Mouse (Mus musculus): ENCODE data around the gene Suv39h1.
A peak's percentile ranks its signal among the peaks of the same experiment; 100 is the strongest.
"Not testable (repeated sequence)": the region's sequence is repeated elsewhere in the genome, so short reads cannot be mapped to it uniquely, and the experiment has no call there.

Suv39h1 gene

DNA sequence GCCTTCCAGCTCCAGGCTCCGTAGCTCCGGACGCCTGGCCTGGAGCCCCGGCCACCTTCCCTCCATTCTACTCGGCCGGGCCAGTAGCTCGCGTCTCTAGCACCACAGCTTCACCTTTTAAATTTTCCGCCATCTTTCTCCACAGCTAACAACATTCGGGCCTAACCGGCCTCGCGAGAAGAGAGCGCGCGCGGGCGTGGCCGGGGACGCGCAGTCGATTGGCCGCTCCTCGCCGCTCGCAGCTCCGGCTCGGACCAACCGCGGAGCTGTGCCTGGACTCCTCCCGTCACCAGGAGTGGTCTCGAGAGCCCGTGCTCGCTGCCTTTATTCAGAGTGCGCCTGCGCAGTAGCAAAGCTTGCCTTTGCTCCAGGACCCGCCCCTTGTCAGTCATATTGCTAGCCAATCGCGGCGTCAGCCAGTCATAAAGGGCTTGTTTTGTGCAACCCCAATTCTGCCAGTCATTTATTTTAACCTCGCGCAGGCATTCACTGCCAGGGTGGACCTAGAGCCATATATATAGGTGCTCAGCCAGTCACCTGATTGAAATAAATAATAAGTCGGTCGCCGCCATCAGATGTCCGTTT is at the start of gene Suv39h1:
TSS of gene Suv39h1 (minus strand) at position 331 of the 585 bp plus-strand sequence.
- peak; percentile 87 for DNase-seq (ENCODE audit: low read depth, low spot score)

DNA sequence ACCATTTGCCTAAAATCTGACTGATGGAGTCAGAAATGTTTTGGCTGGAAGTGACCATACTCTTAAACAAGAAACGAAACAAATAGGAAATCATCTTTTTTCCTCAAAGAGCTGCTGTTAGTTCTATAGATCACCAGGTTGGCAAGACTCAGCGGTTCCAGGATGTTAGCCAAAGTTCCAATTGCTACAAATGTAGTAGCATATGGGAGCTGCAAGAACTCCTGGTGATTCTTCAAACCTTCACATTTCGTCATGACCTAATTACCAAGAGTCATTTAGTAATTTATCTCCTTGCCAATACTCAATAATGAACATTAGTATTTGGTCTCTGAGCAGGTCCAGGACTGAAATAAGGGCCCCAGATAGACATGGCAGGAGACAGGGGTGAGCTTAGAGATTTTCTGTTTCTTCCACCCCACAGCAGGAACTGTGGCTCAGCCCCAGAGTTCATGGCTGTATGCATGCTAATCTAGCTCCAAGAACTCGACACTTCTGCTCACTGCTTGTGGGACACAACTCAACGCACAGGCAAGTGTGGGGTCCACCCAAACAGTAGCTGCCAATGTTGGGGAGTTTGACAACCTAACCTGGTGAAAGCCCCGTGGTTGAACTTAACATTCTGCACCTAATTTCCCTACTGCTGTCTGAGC is 49.4 kb upstream of the Suv39h1 start:
- no peak for DNase-seq (ENCODE audit: low read depth, low spot score)

DNA sequence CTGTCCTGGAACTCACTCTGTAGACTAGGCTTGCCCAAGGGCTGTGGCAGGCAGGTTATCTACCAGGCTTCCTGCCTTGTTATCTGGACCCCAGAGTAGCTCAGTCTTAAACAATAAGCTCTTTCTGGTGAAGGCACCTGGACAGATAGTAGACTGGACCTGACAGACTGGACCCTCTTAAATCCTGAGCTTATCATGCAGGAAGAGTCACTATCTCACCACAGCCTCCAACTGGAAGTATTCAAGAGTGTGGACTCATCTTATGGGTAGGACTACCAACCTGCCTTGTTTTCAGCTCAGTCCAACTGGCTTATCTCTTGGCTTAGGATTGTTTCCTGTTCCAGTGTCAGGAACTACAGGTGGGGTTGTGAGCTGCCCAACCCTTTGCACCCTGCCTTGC is 42.7 kb upstream of the Suv39h1 start:
- DNase-seq (ENCODE audit: low read depth, low spot score): no peak

DNA sequence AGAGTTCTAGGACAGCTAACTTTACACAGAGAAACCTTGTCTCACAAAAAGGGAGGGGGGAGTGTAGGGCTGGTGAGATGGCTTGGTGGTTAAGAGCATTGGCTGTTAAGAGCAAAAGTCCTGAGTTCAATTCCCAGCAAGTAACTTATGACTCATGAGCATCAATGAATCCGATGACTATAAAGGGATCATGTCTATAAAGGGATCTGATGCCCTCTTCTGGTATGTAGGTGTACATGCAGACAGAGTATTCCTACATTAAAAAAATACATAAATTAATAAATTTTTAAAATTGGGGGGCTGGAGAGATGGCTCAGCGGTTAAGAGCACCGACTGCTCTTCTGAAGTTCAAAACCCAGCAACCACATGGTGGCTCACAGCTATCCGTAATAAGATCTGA is 40.7 kb upstream of the Suv39h1 start:
- no peak for DNase-seq (ENCODE audit: low read depth, low spot score)

DNA sequence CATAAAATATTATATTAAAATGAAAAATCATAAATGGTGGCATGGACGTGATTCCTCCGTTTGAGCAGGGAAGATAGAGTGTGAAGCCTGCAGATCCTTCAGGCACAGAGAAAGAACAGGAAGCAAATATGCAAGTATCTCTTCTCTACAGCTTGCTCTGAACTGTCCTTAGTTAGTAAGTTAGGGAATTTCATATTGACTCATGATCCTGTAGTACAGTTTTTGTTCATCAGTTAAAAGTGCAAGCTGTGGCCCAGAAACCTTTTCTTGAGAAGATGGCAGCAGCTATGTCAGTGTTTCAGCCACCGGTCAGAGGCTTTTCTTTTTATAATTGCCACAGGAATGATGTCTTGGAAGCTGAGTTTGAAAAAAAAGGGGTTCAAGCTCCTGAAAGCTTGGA is 30.5 kb upstream of the Suv39h1 start:
- DNase-seq (ENCODE audit: low read depth, low spot score): no peak

DNA sequence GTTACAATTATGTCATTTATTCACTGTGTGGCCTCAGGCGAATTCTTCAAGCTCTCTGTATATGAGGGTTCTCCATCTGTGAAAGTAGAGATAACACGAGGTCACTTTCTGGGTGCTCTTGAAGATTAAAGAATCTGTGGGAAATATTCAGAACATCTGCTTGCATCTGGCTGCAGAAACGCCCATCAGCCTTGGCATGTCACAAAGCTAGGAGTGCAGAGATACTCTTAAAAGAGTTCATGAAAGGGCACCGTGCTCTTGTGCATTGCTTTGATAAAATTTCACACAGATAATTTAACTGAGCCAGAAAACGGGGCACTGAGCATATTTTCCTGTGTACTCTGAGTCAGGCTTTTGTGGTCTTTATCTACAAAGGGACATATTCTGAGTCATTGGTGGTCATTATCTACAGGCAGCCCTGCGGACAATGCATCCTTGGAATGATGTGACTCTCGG is 27.7 kb upstream of the Suv39h1 start:
- DNase-seq (ENCODE audit: low read depth, low spot score): no peak

DNA sequence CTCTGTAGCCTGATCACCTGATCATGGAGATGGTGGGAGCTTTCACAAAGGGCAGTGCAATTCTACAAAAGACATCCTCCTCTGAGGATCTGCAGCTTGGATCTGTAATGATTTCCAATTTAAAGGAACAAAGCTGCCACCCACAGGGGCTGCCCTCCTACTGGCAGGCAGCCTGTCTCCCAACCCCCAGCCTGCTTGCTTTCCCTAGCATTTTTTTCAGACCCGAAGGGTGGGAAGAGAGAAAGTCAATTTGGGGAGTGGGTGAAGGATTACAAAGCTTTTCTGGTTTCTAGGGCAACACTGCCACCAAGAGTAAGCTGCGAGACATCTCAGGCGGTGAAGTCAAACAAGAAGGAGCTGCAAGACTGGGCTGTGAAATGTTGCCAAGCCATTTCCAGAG is 26.5 kb upstream of the Suv39h1 start:
- DNase-seq (ENCODE audit: low read depth, low spot score): peak; percentile 77

DNA sequence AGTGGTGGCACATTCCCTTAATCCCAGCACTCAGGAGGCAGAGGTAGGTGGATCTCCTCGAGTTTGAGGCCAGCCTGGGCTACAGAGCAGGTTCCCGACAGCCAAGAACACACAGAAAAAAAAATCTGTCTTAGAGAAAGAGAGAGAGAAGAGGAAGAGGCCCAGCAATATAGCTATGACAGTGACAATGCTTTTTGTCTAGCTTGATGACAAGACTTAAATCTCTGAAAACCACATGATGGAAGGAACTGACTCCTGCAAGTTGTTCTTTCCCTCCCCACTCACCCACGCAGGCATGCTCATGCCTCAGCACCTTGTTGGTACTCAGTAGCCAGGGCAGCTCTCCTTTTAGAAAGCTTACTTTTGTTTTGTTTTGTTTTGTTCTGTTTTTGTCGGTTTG is 24.9 kb upstream of the Suv39h1 start:
- DNase-seq (ENCODE audit: low read depth, low spot score): no peak

DNA sequence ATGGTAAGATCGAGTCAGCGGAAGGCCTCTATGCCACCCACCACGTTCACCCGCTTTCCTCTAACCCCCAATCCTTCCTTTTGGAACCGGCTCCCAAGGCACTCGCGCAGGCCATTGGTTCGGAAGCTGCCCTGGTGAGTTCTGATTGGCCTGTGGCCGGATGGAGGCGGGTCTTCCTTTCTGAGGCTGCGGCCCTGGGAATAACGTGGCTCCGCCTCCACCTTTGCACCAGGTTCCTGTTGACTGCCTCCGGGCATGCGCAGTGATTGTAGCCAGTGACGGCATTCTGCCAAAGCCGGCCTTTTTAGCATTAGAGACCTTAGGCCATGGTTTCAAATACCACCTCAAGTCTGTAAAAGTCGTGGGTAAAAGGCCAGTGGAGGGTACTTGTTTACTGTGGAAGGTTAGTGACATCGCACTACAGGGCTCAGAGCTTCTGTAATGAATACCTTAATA is 22.3 kb upstream of the Suv39h1 start:
- DNase-seq (ENCODE audit: low read depth, low spot score): peak; percentile 91

DNA sequence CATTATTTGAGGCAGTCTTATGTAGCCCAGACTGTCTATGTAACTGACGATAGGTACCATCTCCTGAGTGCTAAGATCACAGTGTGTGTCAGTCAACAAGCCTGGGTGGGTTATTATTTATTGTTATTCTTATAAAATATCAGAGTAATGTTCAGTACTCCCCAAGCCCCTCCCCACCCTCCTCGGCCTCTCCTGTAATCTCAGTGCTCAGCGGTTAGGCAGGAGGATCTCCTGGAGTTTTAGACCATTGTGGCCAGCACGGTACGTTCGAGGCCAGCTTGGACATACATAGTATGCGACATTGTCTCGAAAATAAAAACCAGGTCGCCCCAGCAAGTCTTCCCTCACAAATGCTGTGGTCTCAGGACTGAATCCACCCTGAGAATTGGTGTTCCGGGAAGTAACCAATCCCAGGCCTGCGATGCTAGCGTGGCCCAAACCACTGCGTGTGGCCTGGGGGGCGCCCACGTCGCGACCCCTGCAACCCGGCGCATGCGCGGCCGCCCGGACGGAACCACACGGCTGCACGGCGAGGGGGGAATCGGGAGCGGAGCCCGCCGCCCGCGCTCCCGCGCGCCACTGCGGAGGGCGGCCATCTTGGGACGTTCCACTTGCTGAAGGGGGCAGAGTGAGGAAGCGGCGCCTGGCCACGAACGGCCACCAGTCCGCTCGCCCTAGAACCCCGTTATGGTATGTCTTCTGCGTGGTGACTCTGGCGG is 21.7 kb upstream of the Suv39h1 start:
- not testable (repeated sequence) for DNase-seq (ENCODE audit: low read depth, low spot score)

DNA sequence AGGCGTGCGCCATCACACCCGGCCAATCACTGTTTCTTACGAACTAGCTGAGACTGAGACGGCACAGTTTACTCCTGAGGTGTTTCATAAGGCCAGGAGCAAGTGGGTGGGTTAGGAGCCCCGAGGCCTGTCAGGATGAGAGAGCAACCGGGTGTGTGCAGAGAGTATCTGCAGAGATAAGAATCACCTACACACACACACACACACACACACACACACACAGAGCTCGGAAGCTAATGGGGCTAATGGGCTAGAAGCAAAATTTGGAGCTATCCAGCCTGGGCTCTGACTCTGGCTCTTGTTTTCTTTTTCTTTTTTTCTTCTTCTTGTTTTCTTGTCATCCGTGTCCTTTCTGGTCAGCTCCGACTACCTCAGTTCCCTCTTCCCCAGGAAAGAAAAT is 21.0 kb upstream of the Suv39h1 start:
- no peak for DNase-seq (ENCODE audit: low read depth, low spot score)

DNA sequence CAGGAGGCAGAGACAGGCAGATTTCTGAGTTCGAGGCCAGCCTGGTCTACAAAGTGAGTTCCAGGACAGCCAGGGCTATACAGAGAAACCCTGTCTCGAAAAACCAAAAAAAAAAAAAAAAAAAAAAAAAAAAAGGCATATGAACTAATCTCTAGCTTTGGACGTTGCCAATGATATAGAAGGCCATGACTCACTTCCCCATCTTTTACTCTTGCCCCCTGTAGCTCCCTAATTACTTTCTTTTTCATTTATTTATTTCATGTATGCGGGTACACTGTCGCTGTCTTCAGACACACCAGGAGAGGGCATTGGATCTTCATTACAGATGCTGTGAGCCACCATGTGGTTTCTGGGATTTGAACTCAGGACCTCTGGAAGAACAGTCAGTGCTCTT is 16.4 kb upstream of the Suv39h1 start:
- DNase-seq (ENCODE audit: low read depth, low spot score): not testable (repeated sequence)

DNA sequence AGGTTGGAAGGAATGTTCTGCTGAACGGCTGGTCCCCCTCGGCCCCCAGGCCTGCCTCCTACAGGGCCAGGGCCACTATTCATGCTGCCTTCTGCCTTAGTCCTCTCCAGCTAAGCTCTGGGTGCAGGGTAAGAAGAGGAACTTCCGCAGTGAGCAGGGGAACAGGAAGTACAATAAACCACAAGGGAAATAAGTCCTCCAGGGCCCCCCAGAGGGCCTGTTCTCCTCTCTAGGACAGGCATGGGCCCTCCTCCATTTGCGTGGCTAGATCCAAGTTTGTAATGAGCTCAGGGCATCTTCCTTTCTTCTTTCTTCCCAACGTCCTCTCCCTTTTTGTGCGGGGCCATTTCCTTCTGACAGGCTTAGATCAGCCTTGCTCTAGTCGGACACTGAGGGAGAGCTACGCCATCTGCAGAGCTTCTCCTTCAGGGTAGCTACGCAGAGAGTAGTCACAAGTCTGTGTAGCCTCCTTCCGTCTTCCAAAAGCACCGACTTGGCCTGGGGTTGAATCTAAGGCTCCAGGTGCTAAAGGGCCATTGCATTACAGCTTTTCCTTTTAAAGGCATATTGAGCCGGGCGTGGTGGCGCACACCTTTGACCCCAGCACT is 15.9 kb upstream of the Suv39h1 start, which contains the start of gene Was:
TSS of gene Was (minus strand) at position 153 of the 608 bp plus-strand sequence.
- no peak for DNase-seq (ENCODE audit: low read depth, low spot score)

DNA sequence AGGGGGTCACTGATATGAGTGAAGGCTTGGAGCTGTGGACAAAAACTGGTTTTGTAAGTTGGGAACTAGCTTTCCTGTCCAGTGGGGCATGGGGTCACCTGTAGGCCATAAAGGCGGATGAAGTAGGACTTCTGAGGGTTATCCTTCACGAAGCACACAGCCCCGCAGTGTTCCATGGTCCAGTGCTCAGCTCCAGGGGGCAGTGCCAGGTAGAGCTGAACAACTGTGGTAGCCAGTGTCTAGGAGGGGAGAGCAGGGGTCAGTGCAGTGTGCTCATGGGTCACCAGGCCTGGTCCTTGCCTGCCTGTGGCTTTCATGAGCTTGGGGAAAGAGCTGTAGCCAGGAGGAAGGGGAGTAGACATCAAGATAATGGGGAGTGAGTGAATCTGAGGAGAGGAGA is 15.2 kb upstream of the Suv39h1 start:
- DNase-seq (ENCODE audit: low read depth, low spot score): no peak

DNA sequence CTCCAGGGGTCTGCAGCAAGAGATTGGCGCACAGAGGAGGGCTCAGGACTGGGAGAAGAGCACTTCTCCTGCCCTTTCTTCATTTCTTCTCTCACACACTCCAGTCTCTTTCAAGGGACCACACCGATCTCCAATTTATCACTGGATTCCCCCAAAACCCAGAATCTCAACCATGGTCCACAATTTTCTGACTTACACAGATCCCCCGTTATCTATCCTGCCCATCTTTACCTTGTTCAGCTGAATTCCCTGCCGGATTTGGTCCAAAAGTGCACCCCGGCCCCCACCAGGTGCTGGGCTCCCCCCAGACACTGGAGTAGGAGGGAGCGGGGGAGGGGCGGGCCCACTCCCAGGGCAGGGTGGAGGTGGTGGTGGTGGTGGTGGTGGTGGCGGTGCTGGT is 11.1 kb upstream of the Suv39h1 start:
- DNase-seq (ENCODE audit: low read depth, low spot score): no peak

DNA sequence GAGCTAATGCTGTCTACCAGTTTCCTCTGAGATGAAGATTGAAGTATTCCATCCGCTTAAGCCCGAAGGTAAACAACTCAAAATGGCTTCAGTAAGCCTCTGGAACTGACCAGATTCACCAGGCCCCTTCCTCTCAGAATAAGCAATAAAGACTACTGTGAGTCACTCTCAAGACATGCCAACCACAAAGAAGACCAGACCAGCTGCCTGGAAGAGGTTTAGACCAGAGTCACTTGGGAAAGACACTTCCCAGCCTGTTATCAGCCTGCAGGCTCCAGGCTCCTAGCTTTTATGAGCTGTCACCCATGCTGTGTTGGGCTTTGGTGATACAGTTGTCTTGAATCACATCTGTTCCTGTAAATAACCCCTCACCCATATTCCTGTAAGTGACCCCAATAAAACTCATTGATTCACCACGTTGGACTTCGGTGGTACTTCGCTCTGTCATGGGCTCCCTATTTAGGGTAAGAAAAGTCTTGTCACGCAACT is 10.3 kb upstream of the Suv39h1 start:
- no peak for DNase-seq (ENCODE audit: low read depth, low spot score)

DNA sequence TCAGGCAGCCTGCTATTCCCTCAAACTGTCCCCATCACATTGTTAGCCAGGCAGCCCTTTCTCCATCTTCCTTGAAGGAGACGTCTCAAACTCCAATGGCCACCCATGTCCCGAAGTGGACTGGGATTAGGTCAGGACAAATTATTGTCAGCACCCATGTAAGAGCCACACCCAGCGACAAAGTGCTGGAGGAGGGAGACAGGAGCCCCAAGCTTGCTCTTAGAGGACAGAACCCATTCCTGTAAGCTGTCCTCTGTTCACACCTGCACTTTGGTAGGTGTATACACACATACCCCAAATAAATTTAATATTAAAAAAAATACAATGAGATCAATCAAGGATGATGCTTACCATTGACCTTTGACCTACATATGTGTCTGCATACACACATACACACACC is 544 bp upstream of the Suv39h1 start:
- no peak for DNase-seq (ENCODE audit: low read depth, low spot score)

DNA sequence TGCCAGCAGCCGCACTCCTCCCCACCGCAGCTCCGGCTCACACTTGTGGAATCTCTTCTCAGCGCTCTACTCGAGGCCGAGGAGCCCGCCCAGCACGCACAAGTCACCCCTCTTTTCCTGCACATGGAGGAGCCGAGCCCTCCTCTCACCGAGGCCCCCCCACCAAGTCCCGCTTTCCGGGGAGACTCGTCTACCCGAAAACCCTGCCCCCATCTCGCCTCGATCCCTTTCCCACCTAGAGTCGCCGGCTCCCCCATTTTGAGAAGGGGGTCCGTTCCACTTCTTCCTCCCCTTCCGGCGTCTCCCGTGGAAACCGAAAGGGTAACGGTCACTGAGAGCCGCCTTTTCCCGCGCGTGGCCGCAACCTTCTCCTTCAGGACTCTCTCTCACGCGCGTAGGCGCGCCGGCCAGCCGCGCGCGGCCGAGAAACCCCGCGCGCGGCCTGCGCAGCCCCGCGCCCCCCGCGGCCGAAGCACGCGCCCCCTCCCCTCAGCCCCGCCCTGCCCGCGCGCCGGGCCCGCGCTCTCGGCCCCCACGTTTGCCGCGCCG is 605 bp downstream of the Suv39h1 start:
- DNase-seq (ENCODE audit: low read depth, low spot score): no peak

DNA sequence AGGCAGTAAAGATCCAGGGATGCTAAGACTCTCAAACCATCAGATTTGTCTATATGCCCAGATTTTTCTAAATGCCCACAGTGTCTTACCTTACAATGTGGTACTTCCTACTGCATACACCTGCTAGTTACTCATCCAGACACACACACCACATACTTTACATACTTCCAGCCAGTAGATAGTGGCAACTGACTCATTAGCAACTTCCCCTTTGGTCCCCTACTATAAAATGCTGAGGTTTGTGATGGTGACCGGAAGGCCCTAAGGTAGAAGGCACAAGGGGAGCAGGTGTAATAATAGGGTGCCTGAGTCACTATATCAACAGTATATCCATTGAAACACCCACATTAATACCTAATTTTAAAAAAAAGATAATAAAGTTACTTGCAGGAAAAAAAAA is 5.4 kb downstream of the Suv39h1 start:
- DNase-seq (ENCODE audit: low read depth, low spot score): no peak

DNA sequence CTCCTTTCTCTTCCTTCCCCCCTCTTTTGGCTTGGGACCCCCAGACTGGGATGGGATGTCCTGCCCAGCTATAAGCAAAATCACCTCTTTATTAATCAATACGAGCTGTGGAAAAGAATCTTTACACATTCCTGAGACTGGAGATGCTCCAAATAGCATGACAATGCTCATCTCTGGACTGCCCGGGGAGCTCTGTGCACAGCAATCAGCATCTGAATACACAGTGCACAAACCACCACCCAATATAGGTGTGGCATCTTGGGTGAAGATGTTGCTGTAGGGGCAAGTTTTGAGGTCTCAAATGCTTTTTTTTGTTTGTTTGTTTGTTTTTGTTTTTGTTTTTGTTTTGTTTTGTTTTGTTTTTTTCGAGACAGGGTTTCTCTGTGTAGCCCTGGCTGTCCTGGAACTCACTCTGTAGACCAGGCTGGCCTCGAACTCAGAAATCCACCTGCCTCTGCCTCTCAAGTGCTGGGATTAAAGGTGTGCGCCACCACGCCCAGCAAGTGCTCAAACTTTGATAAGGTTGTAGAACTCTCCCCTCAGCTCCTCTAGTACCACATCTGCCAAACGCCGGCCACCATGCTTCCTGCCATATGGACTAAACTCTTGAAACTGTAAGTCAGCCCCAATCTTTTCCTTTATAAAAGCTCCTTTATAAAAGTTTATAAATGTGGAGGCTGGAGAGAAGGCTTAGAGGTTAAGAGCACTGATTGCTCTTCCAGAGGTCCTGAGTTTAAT is 23.3 kb downstream of the Suv39h1 start:
- not testable (repeated sequence) for DNase-seq (ENCODE audit: low read depth, low spot score)

DNA sequence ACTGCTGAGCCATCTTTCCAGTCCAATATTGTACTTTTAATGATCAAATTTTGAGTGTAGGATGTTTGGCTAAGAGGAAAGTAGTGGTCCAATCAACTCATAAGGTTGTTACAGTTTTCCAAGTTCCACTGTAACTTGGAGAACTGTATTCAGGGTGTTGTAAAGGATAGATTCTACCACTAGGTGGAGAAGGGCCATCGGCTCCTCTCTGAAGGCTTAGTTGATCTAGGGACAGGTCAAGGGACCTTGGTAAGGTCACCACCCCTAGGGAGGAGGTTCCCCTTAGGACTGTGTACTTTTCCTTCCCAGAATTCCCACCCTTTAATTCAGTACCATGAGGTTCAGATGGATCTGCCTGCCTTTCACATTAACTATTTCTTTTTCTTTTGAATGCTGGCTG is 41.6 kb downstream of the Suv39h1 start:
- no peak for DNase-seq (ENCODE audit: low read depth, low spot score)
